In the genomic region with DNA sequence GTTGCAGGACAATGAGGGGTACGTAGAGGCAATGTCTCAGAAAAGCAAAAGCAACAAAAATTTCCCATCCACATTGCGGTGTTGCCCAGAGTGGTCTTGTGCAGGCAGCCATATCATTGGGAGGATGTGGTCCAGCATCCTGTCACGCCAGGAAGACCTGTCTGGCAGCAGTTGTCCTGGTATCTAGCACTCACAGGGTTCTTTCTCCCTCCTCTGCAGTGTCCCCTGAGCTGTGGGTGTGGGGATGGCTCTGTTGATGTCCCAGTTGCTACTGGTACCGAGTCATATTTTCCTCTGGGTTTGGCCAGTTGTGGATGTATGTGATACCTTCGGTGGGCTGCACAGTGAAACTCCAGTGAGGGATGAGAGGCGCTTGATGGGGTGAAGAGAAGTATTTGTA, we compare ENCODE assay signal across 18 mouse cellular contexts. TPM values are rescaled to one million over a fixed set of nuclear protein-coding genes. Genes with fewer than 3 reads are reported as not detected.
DNase-seq lines count a peak whose midpoint lies in the region; ATAC-seq and TF ChIP-seq lines count a peak whose summit lies in the region.
"Had no signal": no experiment of that assay in that cellular context is flagged by ENCODE, and none has a peak within 500 bp of the region (broad histone marks: within the 10 kb centered on the region; RNA-seq: fewer than 3 reads in every experiment).

No protein-coding gene starts in this region.

- H3K4me3 ChIP-seq in liver, embryonic 12.5 days: no peak overlapping the region
- H3K4me3 ChIP-seq in ES-E14 (ENCODE audit: insufficient read depth in 1 of 2, low read depth in 1 of 2, low read length in 2 of 2, poor library complexity in 1 of 2, severe bottlenecking in 1 of 2): peak overlapping the region; percentile 84 to 90; a peak in 3 of 4 replicates
- no peak overlapping the region for H3K4me3 ChIP-seq in heart, adult 2 months
- no peak overlapping the region for H3K4me3 ChIP-seq in midbrain, embryonic 11.5 days (ENCODE audit: low read depth, low read length)
- H3K4me3 ChIP-seq: embryonic facial prominence, embryonic 12.5 days; hindbrain, embryonic 15.5 days; midbrain, embryonic 12.5 days; neural tube, embryonic 15.5 days had no signal

- H3K27ac ChIP-seq in liver, embryonic 12.5 days: peak overlapping the region; percentile 63
- H3K27ac ChIP-seq in ES-E14 (ENCODE audit: insufficient read depth, low read depth, low read length, poor library complexity, severe bottlenecking): peak overlapping the region; percentile 98; the same call in 1 of the 2 replicates
- H3K27ac ChIP-seq in heart, adult 2 months: no peak overlapping the region
- no peak overlapping the region for H3K27ac ChIP-seq in midbrain, embryonic 11.5 days (ENCODE audit: low read depth, low read length)
- H3K27ac ChIP-seq: embryonic facial prominence, embryonic 12.5 days; hindbrain, embryonic 15.5 days; midbrain, embryonic 12.5 days; neural tube, embryonic 15.5 days had no signal

- intact Hi-C loops in heart, adult 2 months (cut with DNase I): no loop called here

- TF ChIP-seq CTCF in heart, adult 2 months (IDR thresholded peaks at IDR 0.05): no peak

- H3K4me2 ChIP-seq in liver, embryonic 12.5 days: no peak overlapping the region
- H3K4me2 ChIP-seq in midbrain, embryonic 11.5 days: no peak overlapping the region
- H3K4me2 ChIP-seq: embryonic facial prominence, embryonic 12.5 days; heart, embryonic 11.5 days; hindbrain, embryonic 15.5 days; midbrain, embryonic 12.5 days; neural tube, embryonic 15.5 days had no signal

- H3K79me2 ChIP-seq in heart, adult 2 months (replicated peaks; ENCODE audit: control insufficient read depth, insufficient read depth, low read length): no peaks in the 10 kb centered on the region

- peaks cover 33% of the 10 kb centered on the region for H3K36me3 ChIP-seq in liver, embryonic 12.5 days
- peaks cover 10% of the 10 kb centered on the region; the same call in 1 of the 2 replicates for H3K36me3 ChIP-seq in ES-E14 (ENCODE audit: control insufficient read depth, insufficient read depth, low read length, poor library complexity, severe bottlenecking)
- no peaks in the 10 kb centered on the region for H3K36me3 ChIP-seq in heart, adult 2 months (ENCODE audit: control insufficient read depth, insufficient read depth, low read length)
- no peaks in the 10 kb centered on the region for H3K36me3 ChIP-seq in midbrain, embryonic 11.5 days (ENCODE audit: control insufficient read depth, insufficient read depth, low read length)
- H3K36me3 ChIP-seq: hindbrain, embryonic 15.5 days; midbrain, embryonic 12.5 days; neural tube, embryonic 15.5 days had no signal

- no peak for TF ChIP-seq POLR2A in heart, adult 2 months (IDR thresholded peaks at IDR 0.05; ENCODE audit: insufficient read depth, low read depth, low read length)

- no peak overlapping the region; the same call in 1 of the 2 replicates for H3K9ac ChIP-seq in liver, embryonic 12.5 days
- peak overlapping the region; percentile 64; the same call in 1 of the 2 replicates for H3K9ac ChIP-seq in ES-E14 (ENCODE audit: insufficient read depth, low read depth, low read length, poor library complexity, severe bottlenecking)
- H3K9ac ChIP-seq in heart, adult 2 months (ENCODE audit: low read depth, low read length): no peak overlapping the region
- H3K9ac ChIP-seq in midbrain, embryonic 11.5 days (ENCODE audit: low read length): no peak overlapping the region
- H3K9ac ChIP-seq: embryonic facial prominence, embryonic 12.5 days; hindbrain, embryonic 15.5 days; midbrain, embryonic 12.5 days; neural tube, embryonic 15.5 days had no signal

- no peaks in the 10 kb centered on the region for H3K9me3 ChIP-seq in liver, embryonic 12.5 days (replicated peaks)
- H3K9me3 ChIP-seq in ES-E14 (ENCODE audit: control insufficient read depth, insufficient read depth, low read depth, low read length): no peaks in the 10 kb centered on the region
- H3K9me3 ChIP-seq in midbrain, embryonic 11.5 days (ENCODE audit: control insufficient read depth, low read length): no peaks in the 10 kb centered on the region
- H3K9me3 ChIP-seq: embryonic facial prominence, embryonic 12.5 days; hindbrain, embryonic 15.5 days; midbrain, embryonic 12.5 days; neural tube, embryonic 15.5 days had no signal

- no peak for TF ChIP-seq EP300 in heart, adult 2 months (IDR thresholded peaks at IDR 0.05; ENCODE audit: insufficient read depth, low read depth, low read length)

- no peak for ATAC-seq in liver, embryonic 12.5 days
- ATAC-seq in midbrain, embryonic 11.5 days (ENCODE audit: low FRiP score): no peak

- H3K27me3 ChIP-seq in liver, embryonic 12.5 days (replicated peaks): no peaks in the 10 kb centered on the region
- no peaks in the 10 kb centered on the region for H3K27me3 ChIP-seq in heart, adult 2 months (ENCODE audit: control insufficient read depth, insufficient read depth, low read length)
- no peaks in the 10 kb centered on the region for H3K27me3 ChIP-seq in midbrain, embryonic 11.5 days (ENCODE audit: control insufficient read depth, insufficient read depth, low read length)
- H3K27me3 ChIP-seq: embryonic facial prominence, embryonic 12.5 days; hindbrain, embryonic 15.5 days; midbrain, embryonic 12.5 days; neural tube, embryonic 15.5 days had no signal

- peaks cover 70% of the 10 kb centered on the region for H3K4me1 ChIP-seq in liver, embryonic 12.5 days
- H3K4me1 ChIP-seq in ES-E14 (ENCODE audit: control insufficient read depth in 2 of 2, insufficient read depth in 2 of 2, low read length in 2 of 2, poor library complexity in 1 of 2): peaks cover 2 to 19% of the 10 kb centered on the region in 2 experiments; a peak in 2 of 4 replicates
- peaks cover 5% of the 10 kb centered on the region for H3K4me1 ChIP-seq in heart, adult 2 months (ENCODE audit: control insufficient read depth, insufficient read depth, low read length)
- H3K4me1 ChIP-seq in midbrain, embryonic 11.5 days (ENCODE audit: control insufficient read depth, insufficient read depth, low read length): no peaks in the 10 kb centered on the region
- H3K4me1 ChIP-seq: hindbrain, embryonic 15.5 days; midbrain, embryonic 12.5 days had no signal

- no peak for DNase-seq in liver
- DNase-seq in ES-E14 (ENCODE audit: low read depth, low spot score): no peak
- DNase-seq in naive thymus-derived CD4-positive, alpha-beta T cell, adult 2 months (ENCODE audit: low read depth): peak; percentile 15
- peak; percentile 24 to 52 for DNase-seq in thymus, postnatal 36 days
- no peak for DNase-seq in kidney, postnatal 4 days
- no peak for DNase-seq in heart, adult 2 months
- no peak for DNase-seq in midbrain, embryonic 11.5 days (ENCODE audit: low spot score, missing footprints)
- DNase-seq: cerebellum, adult 8-10 months; heart, postnatal 14 days; kidney, adult 18-20 months; kidney, postnatal 14 days; right cerebral cortex, postnatal 25 days had no signal

- 50% methylated on average over 6 of the region's 6 CpGs for WGBS in liver, embryonic 12.5 days (ENCODE audit: insufficient replicate concordance)
- WGBS in heart, adult 2 months: 84% methylated on average over 6 of the region's 6 CpGs
- WGBS in midbrain, embryonic 11.5 days: 92% methylated on average over 6 of the region's 6 CpGs

- in situ Hi-C loops in ES-E14 (cut with MboI; ENCODE audit: low sequenced_read_pairs in 2 of 2, unreplicated experiment in 2 of 2): loop anchor here in 1 of 2 experiments (5.0 kb wide), 1 partner anchor 83 kb away; no protein-coding TSS in a partner anchor

TF ChIP-seq in ES-E14, 5 proteins besides CTCF, POLR2A, EP300 and RAD21:
- TF ChIP-seq CHD2 (IDR thresholded peaks at IDR 0.05; ENCODE audit: low read depth, low read length) (no peak), ZNF384 (IDR thresholded peaks at IDR 0.05; ENCODE audit: low read depth, low read length) (no peak), HCFC1 (IDR thresholded peaks at IDR 0.05; ENCODE audit: borderline replicate concordance, insufficient read depth, low read length) (no peak), MAFK (IDR thresholded peaks at IDR 0.05; ENCODE audit: insufficient read depth, low read depth, low read length) (no peak), ZC3H11A (IDR thresholded peaks at IDR 0.05; ENCODE audit: borderline replicate concordance, low read depth, low read length) (no peak)

RNA-seq across cellular contexts. Expression of a gene that starts 24.2 kb away (rescaled TPM):
- polyA plus RNA-seq in liver, embryonic 12.5 days (2016; fragmentation: Nextera tagmentation; extraction: Ambion mirVana): 60.2 and 66.4 TPM in 2 replicates
- 52.8 and 57.1 TPM in 2 replicates for total RNA-seq in ES-E14 (2012; rRNA removed)
- 10 to 100 TPM; 17.5 to 20.1 TPM for total RNA-seq in heart, adult 2 months (2021)
- polyA plus RNA-seq in heart, adult 2 months (2012; rRNA removed): 15.1 and 19.2 TPM in 2 replicates
- polyA plus RNA-seq in midbrain, embryonic 11.5 days (2014; fragmentation: Nextera tagmentation; extraction: Ambion mirVana): 28.8 and 31.1 TPM in 2 replicates

Comparison
In these comparisons a context has a peak if more than half of its experiments do, and no peak if none do; other contexts are left out.
1. H3K27ac ChIP-seq: peak in liver, embryonic 12.5 days (single experiment) and ES-E14 (single experiment); none in heart, adult 2 months (single experiment) and midbrain, embryonic 11.5 days (single experiment).
2. H3K4me3 ChIP-seq: peak in ES-E14 (2 of 2); none in liver, embryonic 12.5 days (single experiment), heart, adult 2 months (single experiment) and midbrain, embryonic 11.5 days (single experiment).
3. DNase-seq: peak in naive thymus-derived CD4-positive, alpha-beta T cell, adult 2 months (single experiment) and thymus, postnatal 36 days (2 of 2); none in liver (single experiment), ES-E14 (single experiment), kidney, postnatal 4 days (0 of 2), heart, adult 2 months (0 of 2) and midbrain, embryonic 11.5 days (single experiment).